Mouse (Mus musculus) testis, adult 2 months (tissue): Measurements from ENCODE around the gene Prlr.

ENCODE experiments used
- CTCF ChIP-seq: fragments of 200-500 bp; IDR thresholded peaks from 2 replicates; pipeline ENCODE4 v1.5.1; 2012; ENCODE audit warnings: low read depth, mild to moderate bottlenecking, inconsistent platforms, low read length, moderate library complexity; ENCODE audit not compliant: control insufficient read depth, insufficient read depth, insufficient replicate concordance
- POLR2A ChIP-seq: fragments of 200-500 bp; IDR thresholded peaks from 2 replicates; pipeline ENCODE4 v1.6.1; 2012; ENCODE audit warnings: low read depth, mild to moderate bottlenecking, inconsistent platforms, low read length, moderate library complexity; ENCODE audit not compliant: control insufficient read depth

- no peak for TF ChIP-seq CTCF
- TF ChIP-seq POLR2A: no peak
These were observed 73.7 kb downstream of the Prlr start for GRCm38 (mm10) chr15:10250784-10251183.
